Mouse (Mus musculus) heart, postnatal 36 days (tissue): ENCODE measurements around the gene Rbm47. TPM values are rescaled to one million over a fixed set of nuclear protein-coding genes. Genes with fewer than 3 reads are reported as not detected.

Source experiments
- DNase-seq, 2 experiments: peaks; one replicate each; pipeline ENCODE4 v3.0.0; 2021 to 2022
- intact Hi-C: fragments of 180-260 bp; cut with DNase I; formaldehyde crosslinking; loops from one replicate; pipeline ENCODE4 v1.15.1; 2025
- total RNA-seq, 2 experiments: library from RNA; stranded (reverse); gene quantifications; 2 replicates each; pipeline ENCODE4 v1.2.3; 2021

The Rbm47 gene
- total RNA-seq, 2 experiments from 2014 or later: 1.6 to 1.7 TPM

- no peak for DNase-seq
- intact Hi-C loops: no loop called here
Observed at GRCm38 (mm10) chr5:66166193-66166629, 6.7 kb downstream of the Rbm47 start.

GRCm38 (mm10) chr5:66165748-66166147, 7.2 kb downstream of the Rbm47 start:
- no peak for DNase-seq
- intact Hi-C loops: no loop called here

- DNase-seq: no peak
- intact Hi-C loops: no loop called here
Observed at GRCm38 (mm10) chr5:66156431-66156962, 16.4 kb downstream of the Rbm47 start.

GRCm38 (mm10) chr5:66154616-66155015, 18.3 kb downstream of the Rbm47 start:
- DNase-seq: no peak
- intact Hi-C loops: no loop called here

- intact Hi-C loops: no loop called here
- DNase-seq: no peak
Observed at GRCm38 (mm10) chr5:66153486-66153885, 19.4 kb downstream of the Rbm47 start.

- DNase-seq: peak; percentile 20 to 32
- intact Hi-C loops: no loop called here
Observed at GRCm38 (mm10) chr5:66151301-66152188, 21.4 kb downstream of the Rbm47 start.

- peak; percentile 50 to 56 for DNase-seq
- intact Hi-C loops: no loop called here
Observed at GRCm38 (mm10) chr5:66150706-66151300, 22.1 kb downstream of the Rbm47 start.

- intact Hi-C loops: no loop called here
- DNase-seq: no peak
Observed at GRCm38 (mm10) chr5:66150106-66150705, 22.7 kb downstream of the Rbm47 start.

- intact Hi-C loops: no loop called here
- DNase-seq: no peak
Observed at GRCm38 (mm10) chr5:66149571-66149970, 23.3 kb downstream of the Rbm47 start.

GRCm38 (mm10) chr5:66149111-66149510, 23.8 kb downstream of the Rbm47 start:
- DNase-seq: no peak
- intact Hi-C loops: no loop called here

GRCm38 (mm10) chr5:66147313-66147712, 25.6 kb downstream of the Rbm47 start:
- intact Hi-C loops: no loop called here
- no peak for DNase-seq

GRCm38 (mm10) chr5:66145583-66145982, 27.3 kb downstream of the Rbm47 start:
- intact Hi-C loops: no loop called here
- no peak for DNase-seq

- no peak for DNase-seq
- intact Hi-C loops: no loop called here
Observed at GRCm38 (mm10) chr5:66143093-66144032, 29.6 kb downstream of the Rbm47 start.

GRCm38 (mm10) chr5:66141474-66141873, 31.4 kb downstream of the Rbm47 start:
- intact Hi-C loops: no loop called here
- DNase-seq: no peak

- DNase-seq: no peak
- intact Hi-C loops: no loop called here
Observed at GRCm38 (mm10) chr5:66139634-66140295, 33.2 kb downstream of the Rbm47 start.

- intact Hi-C loops: no loop called here
- no peak for DNase-seq
Observed at GRCm38 (mm10) chr5:66139171-66139570, 33.7 kb downstream of the Rbm47 start.

- peak; percentile 26 to 31 for DNase-seq
- intact Hi-C loops: no loop called here
Observed at GRCm38 (mm10) chr5:66138597-66138996, 34.3 kb downstream of the Rbm47 start.

- no peak for DNase-seq
- intact Hi-C loops: no loop called here
Observed at GRCm38 (mm10) chr5:66137250-66137649, 35.7 kb downstream of the Rbm47 start.

GRCm38 (mm10) chr5:66135853-66136210, 37.1 kb downstream of the Rbm47 start:
- intact Hi-C loops: no loop called here
- no peak for DNase-seq
